Mouse (Mus musculus) myocyte (in vitro differentiated cells): Measurements from ENCODE around the gene Lyst.

ENCODE experiments used
- E2F4 ChIP-seq: IDR thresholded peaks from one replicate; pipeline ENCODE4 v1.6.1; 2011; ENCODE audit warnings: mild to moderate bottlenecking, control low read depth, moderate library complexity; ENCODE audit not compliant: insufficient read depth
- MAX ChIP-seq: IDR thresholded peaks from one replicate; pipeline ENCODE4 v1.6.1; 2011; ENCODE audit warnings: low read depth, mild to moderate bottlenecking, control low read depth
- MYOG ChIP-seq, 3 experiments: IDR thresholded peaks; one replicate each; pipeline ENCODE4 v1.6.1; 2011; ENCODE audit warnings: control low read depth in 2 of 3, low read depth in 2 of 3, mild to moderate bottlenecking in 2 of 3; ENCODE audit not compliant: insufficient read length in 2 of 3, control insufficient read depth in 1 of 3, insufficient read depth in 1 of 3
- POLR2A ChIP-seq: IDR thresholded peaks from one replicate; pipeline ENCODE4 v1.6.1; 2011; ENCODE audit warnings: low read depth, mild to moderate bottlenecking, control low read depth, moderate library complexity; ENCODE audit not compliant: insufficient read length
- POLR2AphosphoS2 ChIP-seq: IDR thresholded peaks from one replicate; pipeline ENCODE4 v1.6.1; 2011; ENCODE audit warnings: low read depth, control low read depth; ENCODE audit not compliant: insufficient read length
- REST ChIP-seq: IDR thresholded peaks from one replicate; pipeline ENCODE4 v1.6.1; 2011; ENCODE audit warnings: mild to moderate bottlenecking, control low read depth, moderate library complexity; ENCODE audit not compliant: insufficient read depth, insufficient read length
- SRF ChIP-seq: IDR thresholded peaks from one replicate; pipeline ENCODE4 v1.6.1; 2011; ENCODE audit warnings: low read depth; ENCODE audit not compliant: control insufficient read depth, insufficient read length
- TCF12 ChIP-seq: IDR thresholded peaks from one replicate; pipeline ENCODE4 v1.6.1; 2011; ENCODE audit warnings: mild to moderate bottlenecking, control low read depth; ENCODE audit not compliant: poor library complexity, insufficient read depth, severe bottlenecking
- TCF3 ChIP-seq: IDR thresholded peaks from one replicate; pipeline ENCODE4 v1.6.1; 2011; ENCODE audit warnings: low read depth, control low read depth; ENCODE audit not compliant: insufficient read length

DNA sequence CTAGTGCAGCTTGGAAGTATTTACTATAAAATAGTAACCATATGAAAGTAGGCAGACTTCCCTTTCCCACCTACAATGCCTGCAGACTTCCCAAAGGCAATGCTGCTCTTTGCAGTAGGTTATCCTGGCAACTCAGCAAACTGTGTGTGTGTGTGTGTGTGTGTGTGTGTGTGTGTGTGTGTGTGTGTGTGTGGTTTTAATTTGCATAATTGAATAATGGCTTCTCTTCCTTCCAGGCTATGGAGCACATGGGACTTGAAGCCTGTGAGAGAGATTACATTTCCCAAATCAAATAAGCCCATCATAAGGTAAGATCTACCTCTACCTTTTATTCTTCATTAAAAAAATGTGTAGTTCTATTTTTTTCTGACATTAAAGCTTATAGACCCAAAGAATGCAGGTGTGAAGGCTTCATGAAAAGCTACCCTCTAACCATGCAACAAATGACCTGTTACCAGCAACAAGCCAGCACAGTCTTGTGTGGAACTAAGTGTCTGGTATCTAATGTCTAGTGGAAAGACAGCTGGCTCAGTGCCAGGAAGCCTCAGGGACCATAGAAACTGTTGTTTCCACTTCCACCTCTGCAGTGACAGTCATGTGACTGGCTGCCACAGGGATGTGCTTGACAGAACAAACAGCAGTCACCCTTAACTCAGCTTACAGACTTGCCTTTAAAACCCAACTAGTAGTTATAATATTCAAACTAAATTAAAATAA, 185.7 kb downstream of the Lyst start:
- TF ChIP-seq REST: no peak
- TF ChIP-seq TCF3: no peak
- TF ChIP-seq POLR2A: no peak
- no peak for TF ChIP-seq MYOG (IDR thresholded peaks at IDR 0.05; ENCODE audit: control insufficient read depth in 1 of 3, insufficient read depth in 1 of 3, insufficient read length in 2 of 3, low read depth in 2 of 3)
- TF ChIP-seq TCF12: no peak
- no peak for TF ChIP-seq POLR2AphosphoS2
- TF ChIP-seq E2F4: no peak
- no peak for TF ChIP-seq MAX
- no peak for TF ChIP-seq SRF
